Mouse (Mus musculus): Measurements from ENCODE around the gene Ralgps2. TPM values are rescaled to one million over a fixed set of nuclear protein-coding genes. Genes with fewer than 3 reads are reported as not detected.

The Ralgps2 gene
- polyA plus RNA-seq, 1 experiment = 29.1 TPM

DNA sequence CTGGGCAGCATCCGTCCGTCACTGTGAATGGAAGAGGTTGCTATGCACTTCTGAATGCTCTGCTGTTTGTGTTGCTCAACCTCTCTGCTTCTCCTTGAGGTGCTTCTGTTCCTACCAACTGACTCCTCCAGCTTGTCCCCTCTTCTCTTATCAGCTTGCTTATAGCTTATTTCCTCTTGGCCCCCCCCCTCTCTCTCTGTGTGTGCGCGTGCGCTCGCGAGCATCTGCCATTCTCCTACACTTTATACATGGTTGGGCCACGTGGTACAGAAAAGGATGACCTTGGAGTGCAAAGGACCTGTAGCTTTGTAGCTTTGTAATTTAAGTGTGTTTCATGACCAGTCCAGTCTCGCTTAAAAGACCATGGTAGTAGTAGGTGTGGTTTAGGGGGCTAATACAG, 42.5 kb upstream of the Ralgps2 start:
- no peak for TF ChIP-seq CTCF (IDR thresholded peaks at IDR 0.05; ENCODE audit: extremely low read depth, insufficient read depth, insufficient read length, insufficient replicate concordance)
- TF ChIP-seq POLR2A (IDR thresholded peaks at IDR 0.05; ENCODE audit: low read depth, low read length) = no peak
- no peaks in the 10 kb centered on the region for H3K36me3 ChIP-seq (ENCODE audit: control insufficient read depth, insufficient read depth, low read length)
- no peak for DNase-seq (ENCODE audit: low read depth in 1 of 2, low spot score in 2 of 2)
- no peaks in the 10 kb centered on the region for H3K27me3 ChIP-seq (ENCODE audit: control insufficient read depth, insufficient read depth, low read length)
- H3K4me1 ChIP-seq (ENCODE audit: control insufficient read depth, insufficient read depth, insufficient read length) = peaks cover 16% of the 10 kb centered on the region; the same call in 1 of the 2 replicates
- H3K4me3 ChIP-seq (ENCODE audit: extremely low read depth, insufficient read depth, insufficient read length) = no peak overlapping the region
- 63% methylated on average over 9 of the region's 9 CpGs for WGBS
- H3K27ac ChIP-seq (ENCODE audit: insufficient read depth, low read length) = no peak overlapping the region

DNA sequence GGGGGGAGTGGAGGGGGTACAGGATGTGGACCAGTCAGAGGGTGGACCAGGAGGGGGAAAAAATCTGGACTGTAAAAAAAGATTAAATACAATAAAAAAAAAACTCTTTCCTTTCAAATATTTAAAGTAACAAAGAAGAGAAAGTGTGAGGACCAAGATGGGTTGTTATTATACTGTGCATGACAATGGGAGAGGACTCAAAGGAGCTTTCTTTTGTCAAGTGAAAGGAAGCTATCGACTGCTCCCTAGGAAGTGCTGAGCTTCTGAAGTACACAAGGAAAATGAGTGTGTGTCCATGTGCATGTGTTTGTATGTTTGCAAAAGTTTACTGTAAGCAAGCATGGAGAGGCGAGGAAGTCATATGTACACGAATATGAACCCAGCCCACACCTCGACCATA, 40.3 kb upstream of the Ralgps2 start:
- WGBS = 81% methylated on average over 4 of the region's 4 CpGs

DNA sequence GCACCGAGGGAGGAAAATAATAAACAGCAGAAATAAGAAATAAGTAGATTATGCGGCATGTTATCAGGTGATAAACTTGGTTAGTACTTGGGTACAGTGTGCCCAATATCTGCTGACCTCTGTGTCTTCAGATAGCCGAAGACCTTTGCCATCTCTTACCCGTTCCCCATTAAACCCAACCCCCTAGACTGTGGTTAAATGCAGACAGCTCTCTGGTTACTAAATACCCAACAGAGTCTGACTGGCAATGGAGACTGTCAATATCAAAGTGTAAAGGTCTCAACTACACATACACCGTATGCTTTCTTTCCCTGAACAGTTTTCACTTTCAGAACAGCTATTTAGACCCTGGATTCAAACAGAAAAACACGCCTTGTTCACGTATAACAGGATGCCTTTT, 39.2 kb upstream of the Ralgps2 start:
- DNase-seq (ENCODE audit: low read depth in 1 of 2, low spot score in 2 of 2) = no peak
- Histone ChIP-seq H3K27ac (ENCODE audit: insufficient read depth, low read length) (no peak overlapping the region), H3K4me1 (ENCODE audit: control insufficient read depth, insufficient read depth, insufficient read length) (no peaks in the 10 kb centered on the region), H3K27me3 (ENCODE audit: control insufficient read depth, insufficient read depth, low read length) (no peaks in the 10 kb centered on the region), H3K36me3 (ENCODE audit: control insufficient read depth, insufficient read depth, low read length) (no peaks in the 10 kb centered on the region), H3K4me3 (ENCODE audit: extremely low read depth, insufficient read depth, insufficient read length) (no peak overlapping the region)
- WGBS = 86% methylated on average over 7 of the region's 7 CpGs
- TF ChIP-seq POLR2A (IDR thresholded peaks at IDR 0.05; ENCODE audit: low read depth, low read length) (no peak), CTCF (IDR thresholded peaks at IDR 0.05; ENCODE audit: extremely low read depth, insufficient read depth, insufficient read length, insufficient replicate concordance) (no peak)

More for the DNA sequence above, 40.3 kb upstream of the Ralgps2 start:
- no peak for DNase-seq (ENCODE audit: low read depth in 1 of 2, low spot score in 2 of 2)
- Histone ChIP-seq H3K4me3 (ENCODE audit: extremely low read depth, insufficient read depth, insufficient read length) (no peak overlapping the region), H3K36me3 (ENCODE audit: control insufficient read depth, insufficient read depth, low read length) (no peaks in the 10 kb centered on the region), H3K27ac (ENCODE audit: insufficient read depth, low read length) (no peak overlapping the region), H3K27me3 (ENCODE audit: control insufficient read depth, insufficient read depth, low read length) (no peaks in the 10 kb centered on the region), H3K4me1 (ENCODE audit: control insufficient read depth, insufficient read depth, insufficient read length) (peaks cover 2% of the 10 kb centered on the region; the same call in 1 of the 2 replicates)
- TF ChIP-seq CTCF (IDR thresholded peaks at IDR 0.05; ENCODE audit: extremely low read depth, insufficient read depth, insufficient read length, insufficient replicate concordance) (no peak), POLR2A (IDR thresholded peaks at IDR 0.05; ENCODE audit: low read depth, low read length) (no peak)

DNA sequence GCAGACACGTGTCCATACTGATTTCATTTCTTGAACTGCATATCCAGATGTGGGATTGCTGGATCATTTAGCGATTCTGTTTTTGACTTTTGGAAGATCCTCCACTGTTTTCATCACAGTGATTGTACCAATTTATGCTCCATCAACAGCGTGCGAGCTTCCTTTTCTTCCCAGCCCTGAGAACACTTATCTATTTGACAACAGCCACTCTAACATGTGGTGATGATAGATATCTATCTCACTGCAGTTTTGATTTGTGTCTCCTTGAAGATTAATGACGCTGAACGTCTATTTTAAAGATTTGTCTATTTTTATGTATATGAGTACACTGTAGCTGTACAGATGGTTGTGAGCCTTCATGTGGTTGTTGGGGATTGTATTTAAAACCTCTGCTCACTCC, 34.4 kb upstream of the Ralgps2 start:
- H3K4me3 ChIP-seq (ENCODE audit: extremely low read depth, insufficient read depth, insufficient read length) = no peak overlapping the region
- H3K4me1 ChIP-seq (ENCODE audit: control insufficient read depth, insufficient read depth, insufficient read length) = no peaks in the 10 kb centered on the region
- DNase-seq (ENCODE audit: low read depth in 1 of 2, low spot score in 2 of 2) = no peak
- no peaks in the 10 kb centered on the region for H3K27me3 ChIP-seq (ENCODE audit: control insufficient read depth, insufficient read depth, low read length)
- H3K36me3 ChIP-seq (ENCODE audit: control insufficient read depth, insufficient read depth, low read length) = no peaks in the 10 kb centered on the region
- no peak for TF ChIP-seq CTCF (IDR thresholded peaks at IDR 0.05; ENCODE audit: extremely low read depth, insufficient read depth, insufficient read length, insufficient replicate concordance)
- 81% methylated on average over 6 of the region's 6 CpGs for WGBS
- H3K27ac ChIP-seq (ENCODE audit: insufficient read depth, low read length) = no peak overlapping the region

DNA sequence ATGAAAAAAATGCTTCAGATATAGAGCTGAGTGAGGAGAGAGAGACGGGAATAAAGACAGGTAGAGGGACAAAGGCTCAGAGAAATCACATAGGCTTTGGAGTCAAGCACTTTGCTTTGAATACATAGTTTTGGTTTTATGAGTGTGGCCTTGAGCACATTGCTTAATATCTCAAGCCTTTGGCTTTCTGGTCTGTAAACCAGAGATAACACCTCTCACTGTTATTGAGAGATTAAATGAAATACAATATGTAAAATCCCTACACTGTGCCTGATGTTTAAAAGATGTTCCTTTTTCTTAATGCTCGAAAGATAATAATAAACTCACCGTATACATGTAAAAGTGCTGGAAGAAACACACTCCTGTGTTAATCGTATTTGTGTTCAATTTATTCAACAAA, 33.0 kb upstream of the Ralgps2 start:
- H3K36me3 ChIP-seq (ENCODE audit: control insufficient read depth, insufficient read depth, low read length) = no peaks in the 10 kb centered on the region
- WGBS = 86% methylated on average over 4 of the region's 4 CpGs
- H3K4me1 ChIP-seq (ENCODE audit: control insufficient read depth, insufficient read depth, insufficient read length) = no peaks in the 10 kb centered on the region
- TF ChIP-seq CTCF (IDR thresholded peaks at IDR 0.05; ENCODE audit: extremely low read depth, insufficient read depth, insufficient read length, insufficient replicate concordance) = no peak
- TF ChIP-seq POLR2A (IDR thresholded peaks at IDR 0.05; ENCODE audit: low read depth, low read length) = no peak
- no peak overlapping the region for H3K4me3 ChIP-seq (ENCODE audit: extremely low read depth, insufficient read depth, insufficient read length)
- H3K27me3 ChIP-seq (ENCODE audit: control insufficient read depth, insufficient read depth, low read length) = no peaks in the 10 kb centered on the region
- DNase-seq (ENCODE audit: low read depth in 1 of 2, low spot score in 2 of 2) = no peak
- H3K27ac ChIP-seq (ENCODE audit: insufficient read depth, low read length) = no peak overlapping the region

DNA sequence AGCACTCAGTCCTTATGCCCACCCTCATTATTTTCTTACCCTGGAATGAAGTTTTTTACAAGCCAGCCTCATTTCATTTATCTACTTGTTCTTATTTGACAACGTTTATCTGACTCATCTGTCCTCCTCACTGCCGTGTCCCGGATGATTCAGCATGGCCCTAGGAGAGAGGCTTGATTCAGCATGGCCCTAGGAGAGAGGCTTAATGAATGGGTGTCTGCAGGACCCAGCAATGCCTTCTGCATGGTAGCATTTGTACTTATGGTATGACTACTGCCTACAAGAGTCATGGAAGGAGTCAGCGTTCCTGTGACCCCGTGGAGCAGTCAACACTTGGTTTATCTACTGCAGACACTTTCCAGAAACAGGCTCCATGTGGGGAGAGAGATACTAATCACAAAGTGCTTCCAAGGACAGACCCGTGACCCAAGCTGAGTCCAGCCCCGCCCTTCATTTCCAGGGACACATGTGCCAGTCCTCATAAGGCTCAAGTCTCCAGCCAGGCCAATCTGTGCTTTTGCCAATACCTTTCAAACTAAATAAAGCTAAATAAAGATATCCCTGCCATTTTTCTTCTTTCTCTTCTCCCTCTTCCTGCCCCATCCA, 31.9 kb upstream of the Ralgps2 start:
- Histone ChIP-seq H3K4me3 (ENCODE audit: extremely low read depth, insufficient read depth, insufficient read length) (no peak overlapping the region), H3K27ac (ENCODE audit: insufficient read depth, low read length) (no peak overlapping the region), H3K36me3 (ENCODE audit: control insufficient read depth, insufficient read depth, low read length) (no peaks in the 10 kb centered on the region), H3K4me1 (ENCODE audit: control insufficient read depth, insufficient read depth, insufficient read length) (no peaks in the 10 kb centered on the region), H3K27me3 (ENCODE audit: control insufficient read depth, insufficient read depth, low read length) (no peaks in the 10 kb centered on the region)
- 86% methylated on average over 7 of the region's 7 CpGs for WGBS
- TF ChIP-seq CTCF (IDR thresholded peaks at IDR 0.05; ENCODE audit: extremely low read depth, insufficient read depth, insufficient read length, insufficient replicate concordance) = no peak
- TF ChIP-seq POLR2A (IDR thresholded peaks at IDR 0.05; ENCODE audit: low read depth, low read length) = no peak
- DNase-seq (ENCODE audit: low read depth in 1 of 2, low spot score in 2 of 2) = no peak

DNA sequence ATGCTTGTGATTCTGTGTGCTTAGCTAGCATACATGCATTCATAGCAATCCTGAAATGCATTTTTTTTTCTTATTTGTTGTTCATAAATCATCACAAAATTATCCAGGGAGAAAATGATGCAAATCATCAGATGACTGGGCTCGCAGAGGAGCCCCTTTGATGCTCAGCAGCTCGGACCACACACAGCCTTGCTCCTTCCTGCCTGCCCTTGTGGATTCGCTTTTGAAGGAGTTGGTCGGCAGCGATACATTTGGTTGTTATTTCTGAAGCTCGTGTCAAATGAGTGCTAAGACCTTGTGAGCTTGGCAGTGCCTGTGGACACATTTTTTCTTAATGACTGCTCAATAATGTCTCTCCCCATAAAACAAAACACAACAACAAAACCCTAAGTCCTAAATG, 31.2 kb upstream of the Ralgps2 start:
- H3K27ac ChIP-seq (ENCODE audit: insufficient read depth, low read length) = no peak overlapping the region
- no peaks in the 10 kb centered on the region for H3K27me3 ChIP-seq (ENCODE audit: control insufficient read depth, insufficient read depth, low read length)
- TF ChIP-seq POLR2A (IDR thresholded peaks at IDR 0.05; ENCODE audit: low read depth, low read length) (no peak), CTCF (IDR thresholded peaks at IDR 0.05; ENCODE audit: extremely low read depth, insufficient read depth, insufficient read length, insufficient replicate concordance) (no peak)
- no peak for DNase-seq (ENCODE audit: low read depth in 1 of 2, low spot score in 2 of 2)
- H3K36me3 ChIP-seq (ENCODE audit: control insufficient read depth, insufficient read depth, low read length) = no peaks in the 10 kb centered on the region
- 83% methylated on average over 6 of the region's 6 CpGs for WGBS
- H3K4me1 ChIP-seq (ENCODE audit: control insufficient read depth, insufficient read depth, insufficient read length) = no peaks in the 10 kb centered on the region
- no peak overlapping the region for H3K4me3 ChIP-seq (ENCODE audit: extremely low read depth, insufficient read depth, insufficient read length)
